Mouse (Mus musculus) spleen, embryonic (tissue): ENCODE measurements around the gene Wnt7b.

ENCODE experiments used
- CTCF ChIA-PET: fragments of 350-600 bp; sonication (Branson Sonifier 250); formaldehyde crosslinking; loops from one replicate; lab custom pipeline; 2022; lab: Charles Lee

Wnt7b gene

GRCm38 (mm10) chr15:85582356-85582910, at the start of gene Wnt7b:
Gene Wnt7b, minus strand, starts transcription at chr15:85582473.
- CTCF ChIA-PET = no interaction called here

GRCm38 (mm10) chr15:85631591-85631990, 49.3 kb upstream of the Wnt7b start:
- CTCF ChIA-PET = interaction anchor here (0.6 kb wide), 1 partner anchor 65 kb away, joined by 3 read pairs; no protein-coding TSS in a partner anchor

GRCm38 (mm10) chr15:85629924-85630545, 47.8 kb upstream of the Wnt7b start:
- CTCF ChIA-PET = no interaction called here

GRCm38 (mm10) chr15:85625666-85626279, 43.5 kb upstream of the Wnt7b start:
- CTCF ChIA-PET = interaction anchor here (0.6 kb wide), 1 partner anchor 32 kb away, joined by 7 read pairs; no protein-coding TSS in a partner anchor

GRCm38 (mm10) chr15:85622213-85622612, 39.9 kb upstream of the Wnt7b start:
- CTCF ChIA-PET = interaction anchor here (0.5 to 0.7 kb wide), 2 partner anchors 9 to 23 kb away, joined by 3 read pairs; no protein-coding TSS in a partner anchor

- CTCF ChIA-PET = interaction anchor here (1.1 kb wide), 1 partner anchor 25 kb away, joined by 3 read pairs; no protein-coding TSS in a partner anchor
These were observed 33.3 kb upstream of the Wnt7b start for GRCm38 (mm10) chr15:85615537-85616100.

- CTCF ChIA-PET = interaction anchor here (1.1 kb wide), 1 partner anchor 24 kb away, joined by 3 read pairs; no protein-coding TSS in a partner anchor
These were observed 32.8 kb upstream of the Wnt7b start for GRCm38 (mm10) chr15:85615075-85615474.

- CTCF ChIA-PET = interaction anchor here (0.5 to 5.1 kb wide), 5 partner anchors 9 to 96 kb away, joined by 3 to 46 read pairs (median 3); no protein-coding TSS in a partner anchor
These were observed 31.3 kb upstream of the Wnt7b start for GRCm38 (mm10) chr15:85613358-85614266.

GRCm38 (mm10) chr15:85612660-85613357, 30.5 kb upstream of the Wnt7b start:
- CTCF ChIA-PET = interaction anchor here (0.5 to 5.1 kb wide), 4 partner anchors 8 to 96 kb away, joined by 3 to 46 read pairs (median 4); no protein-coding TSS in a partner anchor

GRCm38 (mm10) chr15:85611701-85612520, 29.6 kb upstream of the Wnt7b start:
- CTCF ChIA-PET = interaction anchor here (1.6 to 5.1 kb wide), 3 partner anchors 12 to 97 kb away, joined by 3 to 46 read pairs (median 4); no protein-coding TSS in a partner anchor

- CTCF ChIA-PET = interaction anchor here (1.6 to 5.1 kb wide), 2 partner anchors 14 to 99 kb away, joined by 3 to 46 read pairs; no protein-coding TSS in a partner anchor
These were observed 28.4 kb upstream of the Wnt7b start for GRCm38 (mm10) chr15:85610618-85611218.

GRCm38 (mm10) chr15:85610120-85610519, 27.8 kb upstream of the Wnt7b start:
- CTCF ChIA-PET = interaction anchor here (5.1 kb wide), 1 partner anchor 99 kb away, joined by 46 read pairs; no protein-coding TSS in a partner anchor

GRCm38 (mm10) chr15:85609266-85610004, 27.2 kb upstream of the Wnt7b start:
- CTCF ChIA-PET = interaction anchor here (0.7 to 5.1 kb wide), 2 partner anchors 100 to 260 kb away, joined by 11 to 46 read pairs; no protein-coding TSS in a partner anchor

- CTCF ChIA-PET = no interaction called here
These were observed 23.8 kb upstream of the Wnt7b start for GRCm38 (mm10) chr15:85605962-85606610.

- CTCF ChIA-PET = interaction anchor here (0.8 kb wide), 1 partner anchor 9 kb away, joined by 3 read pairs; no protein-coding TSS in a partner anchor
These were observed 22.7 kb upstream of the Wnt7b start for GRCm38 (mm10) chr15:85604938-85605337.

- CTCF ChIA-PET = interaction anchor here (0.8 kb wide), 1 partner anchor 9 kb away, joined by 3 read pairs; no protein-coding TSS in a partner anchor
These were observed 22.2 kb upstream of the Wnt7b start for GRCm38 (mm10) chr15:85604507-85604906.

- CTCF ChIA-PET = interaction anchor here (0.5 to 0.6 kb wide), 2 partner anchors 53 to 313 kb away, joined by 6 to 13 read pairs; no protein-coding TSS in a partner anchor
These were observed 21.1 kb upstream of the Wnt7b start for GRCm38 (mm10) chr15:85603422-85603821.
